Mouse (Mus musculus) layer of hippocampus, postnatal 25 days (tissue): ENCODE data around the gene Ccdc38. TPM values are rescaled to one million over a fixed set of nuclear protein-coding genes. Genes with fewer than 3 reads are reported as not detected.
"Not testable (repeated sequence)": the region's sequence is repeated elsewhere in the genome, so short reads cannot be mapped to it uniquely, and the experiment has no call there.

Experiments
- DNase-seq, 2 experiments: peaks; one replicate each; pipeline ENCODE4 v3.0.0; 2022; ENCODE audit warnings: mixed read lengths in 2 of 2, low spot score in 1 of 2; ENCODE audit errors: extremely low spot score in 1 of 2
- total RNA-seq, 2 experiments: library from RNA; stranded (reverse); gene quantifications; 2 replicates each; pipeline ENCODE4 v1.2.3; 2021

Ccdc38 gene
- total RNA-seq, 2 experiments from 2014 or later: not detected

GRCm38 (mm10) chr10:93547741-93548270 lies 7.4 kb downstream of the Ccdc38 start:
- no peak for DNase-seq

DNA sequence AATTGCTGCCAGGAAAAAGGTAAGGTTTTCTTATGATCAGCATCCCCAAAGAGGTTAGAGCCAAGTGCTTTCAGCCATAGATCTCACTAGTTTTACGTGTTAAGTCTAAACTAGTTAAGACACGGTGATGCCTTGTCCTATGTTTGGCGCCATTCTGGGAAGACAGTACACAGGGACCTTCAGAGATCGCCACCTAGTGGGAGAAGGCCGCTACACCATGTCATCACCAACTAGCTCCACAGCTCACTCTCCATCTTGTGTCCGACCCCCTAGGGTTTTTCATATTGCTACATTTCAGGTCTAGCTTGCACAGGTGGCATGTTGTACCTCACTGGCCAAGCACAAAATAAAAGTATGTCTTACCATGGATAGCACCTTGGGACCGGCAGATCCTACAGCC lies 8.6 kb downstream of the Ccdc38 start:
- peak; percentile 44 to 89 for DNase-seq

DNA sequence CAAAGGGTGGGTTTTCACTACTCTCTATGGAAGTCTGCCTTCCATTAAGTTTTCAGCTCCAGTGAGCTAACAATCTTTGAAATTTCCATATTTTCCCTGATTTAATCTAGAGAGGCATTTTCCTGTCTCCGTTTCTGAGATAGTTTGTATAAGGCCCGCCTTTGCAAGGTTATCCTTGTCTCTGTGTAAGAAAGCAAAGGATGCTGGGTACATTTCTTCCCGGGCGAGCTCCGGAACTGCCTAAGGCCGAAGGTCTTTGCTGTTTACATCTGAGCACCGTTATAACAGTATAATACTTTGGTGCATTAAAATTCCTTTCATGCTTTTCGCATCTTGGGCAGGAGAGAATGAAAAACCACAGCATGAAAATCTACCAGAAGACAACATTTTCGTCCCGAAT lies 9.4 kb downstream of the Ccdc38 start:
- no peak for DNase-seq

- DNase-seq: no peak
These were observed 12.2 kb downstream of the Ccdc38 start for GRCm38 (mm10) chr10:93552596-93552995.

DNA sequence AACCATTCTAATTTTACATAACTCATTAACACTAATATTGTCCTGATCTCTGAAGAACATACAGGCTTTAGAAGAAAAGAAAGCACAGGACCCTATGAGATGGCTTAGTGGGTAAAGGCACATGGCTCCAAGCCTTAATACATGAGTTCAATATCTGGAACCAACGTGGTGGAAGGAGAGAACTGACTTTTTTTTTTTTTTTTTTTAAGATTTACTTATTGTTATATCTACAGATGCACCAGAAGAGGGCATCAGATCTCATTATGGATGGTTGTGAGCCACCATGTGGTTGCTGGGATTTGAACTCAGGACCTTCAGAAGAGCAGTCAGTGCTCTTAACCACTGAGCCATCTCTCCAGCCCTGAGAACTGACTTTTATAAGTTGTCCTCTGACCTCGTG lies 17.5 kb downstream of the Ccdc38 start:
- DNase-seq: not testable (repeated sequence)

DNA sequence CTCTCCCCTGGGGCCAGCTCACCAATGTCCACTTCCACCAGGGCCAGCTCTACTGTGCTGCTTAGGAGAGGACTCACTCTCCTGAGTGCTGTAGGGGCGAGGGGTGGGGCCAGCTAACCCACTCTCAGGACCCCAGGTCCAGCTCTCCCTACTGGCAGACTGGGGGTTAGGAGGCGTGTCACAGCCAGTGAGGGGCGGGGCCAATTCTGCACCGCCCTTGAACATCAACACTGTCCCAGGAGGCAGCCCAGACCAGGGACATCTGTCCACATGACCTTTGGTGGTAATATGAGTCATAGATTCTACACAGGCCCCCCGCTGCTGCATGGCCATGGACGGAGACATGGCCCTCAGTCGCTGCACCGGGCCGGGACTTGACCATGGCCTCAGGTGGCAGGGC lies 19.4 kb downstream of the Ccdc38 start:
- DNase-seq: no peak

DNA sequence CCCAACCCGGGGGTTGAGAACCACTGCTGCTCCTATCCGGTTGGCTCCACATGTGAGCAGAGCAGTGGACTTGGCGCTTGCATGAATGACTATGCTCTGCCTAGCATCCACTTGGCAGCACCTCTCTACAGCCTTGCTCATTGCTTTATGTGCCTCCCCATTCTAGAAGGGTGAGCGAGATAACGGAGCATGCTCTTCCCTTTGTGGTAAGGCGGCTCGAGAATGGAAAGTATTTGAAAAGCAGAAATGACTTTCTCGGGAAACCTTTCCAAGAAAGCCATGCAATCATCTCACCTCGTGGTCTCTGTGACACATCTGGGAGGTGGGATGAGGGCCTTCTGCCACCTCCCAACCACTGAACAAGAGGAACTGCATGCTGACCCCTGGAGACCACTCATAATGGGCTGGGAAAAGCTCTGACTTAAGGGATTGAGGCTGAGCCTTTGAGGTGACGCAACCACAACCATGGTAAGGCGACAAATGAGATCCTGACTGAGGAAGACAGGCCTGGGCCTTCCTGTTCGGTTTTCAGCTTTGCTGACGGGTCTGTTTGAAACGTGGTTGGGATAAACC lies 24.2 kb downstream of the Ccdc38 start:
- DNase-seq: no peak

DNA sequence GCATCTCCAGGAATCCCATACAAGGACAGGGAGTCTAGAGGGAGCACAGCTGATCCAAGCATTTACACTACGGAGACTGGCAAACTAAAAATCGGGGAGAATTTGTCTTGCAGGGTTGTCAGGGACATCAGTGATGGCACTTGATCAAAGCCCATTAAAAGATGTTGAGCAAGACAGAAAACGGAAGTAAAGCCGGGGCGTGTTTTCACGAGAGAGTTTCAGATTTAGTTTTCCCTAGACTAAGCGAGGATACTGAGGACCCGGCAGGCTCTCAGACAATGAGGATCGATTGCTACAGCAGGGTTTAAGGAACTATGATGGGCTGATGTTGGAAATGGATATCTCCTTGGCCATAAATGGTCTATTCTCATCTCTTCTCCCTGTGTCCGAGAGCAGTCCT lies 26.6 kb downstream of the Ccdc38 start:
- DNase-seq: no peak

GRCm38 (mm10) chr10:93567841-93568566 lies 27.6 kb downstream of the Ccdc38 start:
- no peak for DNase-seq

- no peak for DNase-seq
These were observed 28.2 kb downstream of the Ccdc38 start for GRCm38 (mm10) chr10:93568671-93569070.

DNA sequence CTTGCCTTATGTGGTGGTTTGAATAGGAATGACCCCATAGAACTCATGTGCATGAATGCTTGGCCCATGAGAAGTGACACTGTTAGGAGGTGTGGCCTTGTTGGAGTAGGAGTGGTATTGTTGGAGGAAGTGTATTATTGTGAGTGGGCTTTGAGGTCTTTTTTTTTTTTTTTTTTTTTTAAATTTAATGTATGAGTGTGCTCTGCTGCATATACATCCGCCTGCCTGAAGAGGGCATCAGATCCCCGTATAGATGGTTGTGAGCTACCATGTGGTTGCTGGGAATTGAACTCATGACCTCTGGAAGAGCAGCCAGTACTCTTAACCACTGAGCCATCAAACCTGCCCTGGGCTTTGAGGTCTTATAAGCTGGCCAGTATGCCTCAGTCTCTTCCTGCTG lies 31.8 kb downstream of the Ccdc38 start:
- DNase-seq: no peak

GRCm38 (mm10) chr10:93574966-93575365 lies 34.5 kb downstream of the Ccdc38 start:
- DNase-seq: no peak

- no peak for DNase-seq
These were observed 35.5 kb downstream of the Ccdc38 start for GRCm38 (mm10) chr10:93575960-93576359.

- peak; percentile 43 to 76 for DNase-seq
These were observed 36.9 kb downstream of the Ccdc38 start for GRCm38 (mm10) chr10:93577271-93577886.

GRCm38 (mm10) chr10:93588796-93589195 lies 48.4 kb downstream of the Ccdc38 start:
- no peak for DNase-seq

DNA sequence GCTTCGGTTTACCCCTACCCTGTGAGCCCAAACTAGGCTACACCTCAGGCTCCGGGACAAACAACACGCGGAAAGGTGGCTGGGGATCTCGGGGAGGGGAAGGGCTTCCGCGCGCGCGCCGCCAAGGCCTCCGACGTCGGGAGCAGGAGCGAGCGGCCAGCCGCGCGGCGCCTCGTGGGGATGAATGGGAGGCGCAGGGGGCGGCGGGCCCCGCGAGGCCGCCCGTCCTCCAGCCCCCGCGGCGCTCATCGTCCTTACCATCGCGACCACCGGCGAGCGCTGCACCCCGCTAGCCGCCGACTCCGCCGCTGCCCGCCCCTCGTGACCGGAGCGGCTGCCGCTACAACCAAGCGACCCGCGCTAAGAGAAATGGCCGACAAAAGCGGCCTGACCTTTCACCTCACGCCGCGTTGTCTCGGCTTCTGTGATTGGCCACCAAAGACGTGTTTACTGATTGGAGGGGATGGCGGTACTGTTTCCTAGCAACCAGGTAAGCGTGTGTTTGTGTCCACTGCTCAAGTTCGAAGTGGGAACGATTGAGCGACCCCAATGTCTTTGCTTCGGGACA lies 48.9 kb downstream of the Ccdc38 start, which contains the start of gene Snrpf:
Snrpf (minus strand) TSS at position 426 of the 568 bp plus-strand sequence.
- DNase-seq: peak; percentile 87

DNA sequence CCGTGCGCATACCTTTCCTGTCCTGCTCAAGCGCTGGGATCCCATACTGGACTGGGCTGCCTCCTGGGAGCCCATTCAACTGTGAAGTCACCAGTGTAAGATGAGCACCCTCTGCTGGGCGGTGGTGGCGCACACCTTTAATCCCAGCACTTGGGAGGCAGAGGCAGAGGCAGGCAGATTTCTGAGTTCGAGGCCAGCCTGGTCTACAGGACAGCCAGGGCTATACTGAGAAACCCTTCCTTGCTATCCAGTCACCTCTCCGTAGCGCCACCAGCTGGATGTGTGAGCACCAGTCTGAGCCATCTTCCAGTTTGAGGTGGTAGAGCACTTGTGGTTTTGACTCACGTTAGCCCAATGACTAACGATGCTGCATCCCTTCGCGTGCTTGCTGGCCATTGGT lies 52.0 kb downstream of the Ccdc38 start:
- no peak for DNase-seq

DNA sequence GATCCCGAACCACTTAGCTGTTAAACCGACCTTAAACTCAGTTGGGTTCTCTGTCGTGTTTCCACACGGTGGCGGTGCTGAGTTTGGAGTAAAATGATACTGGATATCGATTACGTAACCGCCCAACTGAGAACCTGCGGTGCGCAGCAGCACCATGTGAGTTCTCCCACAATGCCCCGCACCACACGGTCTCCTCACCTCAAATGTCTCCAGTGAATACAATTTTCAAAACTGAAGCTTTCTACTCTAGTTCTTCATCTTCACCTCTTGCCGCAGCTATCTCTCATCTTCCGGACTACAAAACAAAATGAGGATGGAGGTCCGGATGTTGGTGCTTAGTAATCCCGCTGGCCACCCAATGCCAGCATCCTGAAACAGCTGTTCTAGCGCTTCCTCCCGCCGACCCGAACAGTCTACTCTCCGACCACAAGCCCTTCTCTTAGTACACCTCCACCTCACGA lies 53.6 kb downstream of the Ccdc38 start:
- DNase-seq: peak; percentile 63 to 92

- no peak for DNase-seq
These were observed 55.4 kb downstream of the Ccdc38 start for GRCm38 (mm10) chr10:93595831-93596230.

GRCm38 (mm10) chr10:93596641-93597040 lies 56.2 kb downstream of the Ccdc38 start:
- no peak for DNase-seq

DNA sequence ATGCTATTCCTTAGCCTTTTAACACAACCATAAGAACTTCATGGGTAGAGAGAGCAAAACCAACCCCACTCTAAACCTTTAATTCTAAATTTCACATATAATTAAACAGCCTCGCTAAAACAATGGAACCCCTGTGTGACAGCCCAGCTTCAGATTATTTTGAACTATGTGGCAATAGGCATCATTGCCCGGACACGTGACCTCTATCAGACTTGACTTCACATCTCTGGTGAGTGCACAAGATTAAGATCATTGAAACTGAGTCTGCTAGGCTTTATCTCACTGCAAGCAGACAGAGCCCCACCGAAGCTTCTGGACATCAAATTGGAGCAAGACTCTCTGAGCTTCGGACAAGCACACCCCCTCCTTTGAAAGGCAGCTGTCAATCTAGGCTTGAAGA lies 61.9 kb downstream of the Ccdc38 start:
- DNase-seq: no peak
